Mouse (Mus musculus) limb, embryonic 13.5 days (tissue): ENCODE results near the gene Rnf4. TPM values are rescaled to one million over a fixed set of nuclear protein-coding genes. Genes with fewer than 3 reads are reported as not detected.
A peak's percentile ranks its signal among the peaks of the same experiment; 100 is the strongest.

Experiments
- ATAC-seq: fragments of 200-750 bp; cut with Nextera tagmentation; 2 replicates; pipeline ENCODE4 v1.8.0; 2017; ENCODE audit warnings: low read depth, moderate number of reproducible peaks, moderate TSS enrichment; ENCODE audit not compliant: low FRiP score
- H3K27ac ChIP-seq: fragments of 300-500 bp; sonication (generic); 2 replicates; pipeline ENCODE4 v1.5.1; 2015; ENCODE audit warnings: inconsistent platforms, mild to moderate bottlenecking, moderate library complexity
- H3K27me3 ChIP-seq: fragments of 300-500 bp; sonication (generic); 2 replicates; pipeline ENCODE4 v1.6.1; 2015; ENCODE audit warnings: mild to moderate bottlenecking, inconsistent platforms
- H3K36me3 ChIP-seq: fragments of 300-500 bp; sonication (generic); 2 replicates; pipeline ENCODE4 v1.6.1; 2015; ENCODE audit warnings: inconsistent platforms, mild to moderate bottlenecking, moderate library complexity
- H3K4me1 ChIP-seq: fragments of 300-500 bp; sonication (generic); 2 replicates; pipeline ENCODE4 v1.6.1; 2015; ENCODE audit warnings: inconsistent platforms
- H3K4me2 ChIP-seq: fragments of 300-500 bp; sonication (generic); replicated peaks from 2 replicates; pipeline ENCODE4 v1.6.1; 2015; ENCODE audit warnings: inconsistent platforms, mild to moderate bottlenecking, moderate library complexity
- H3K4me3 ChIP-seq: fragments of 300-500 bp; sonication (generic); 2 replicates; pipeline ENCODE4 v1.5.1; 2015; ENCODE audit warnings: moderate library complexity, mild to moderate bottlenecking, inconsistent platforms
- H3K9ac ChIP-seq: fragments of 300-500 bp; sonication (generic); 2 replicates; pipeline ENCODE4 v1.6.1; 2015; ENCODE audit warnings: mild to moderate bottlenecking, inconsistent platforms
- H3K9me3 ChIP-seq: fragments of 300-500 bp; sonication (generic); 2 replicates; pipeline ENCODE4 v1.6.1; 2016; ENCODE audit warnings: inconsistent platforms
- WGBS: fragments of 180-500 bp; shearing (Covaris S2); methylation state at CpG from one replicate; pipeline ENCODE4 v1.1.7; 2015; 5-methylcytosine and 5-hydroxymethylcytosine counted together
- polyA plus RNA-seq: library from polyadenylated mRNA; unstranded; fragments of >200 nt; fragmentation: Nextera tagmentation; extraction: Ambion mirVana; gene quantifications from 2 replicates; pipeline ENCODE4 v1.2.1, GENCODE M21; 2015

Rnf4 gene
- polyA plus RNA-seq, 1 experiment from 2014 or later: 174 TPM

DNA sequence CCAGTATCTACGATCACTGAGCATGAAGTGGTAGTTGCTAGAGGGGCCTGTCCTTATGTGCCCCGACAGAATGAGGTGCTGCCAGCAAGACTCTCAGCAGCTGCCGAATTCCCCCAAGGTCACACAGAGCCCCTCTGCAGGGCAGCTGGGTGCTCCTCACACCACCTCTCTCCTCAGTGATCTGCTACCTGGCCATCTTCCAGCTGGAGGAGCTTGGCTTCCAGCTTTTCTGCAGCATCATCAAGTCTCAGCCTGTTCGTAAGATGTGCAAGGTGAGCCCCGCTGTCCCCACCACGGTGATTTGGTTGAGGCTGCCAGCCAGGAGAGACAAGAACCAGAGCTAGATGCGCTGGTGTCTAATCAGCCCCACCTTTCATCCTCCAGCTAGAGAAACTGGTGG is 33.7 kb upstream of the Rnf4 start:
- Histone ChIP-seq H3K9ac (no peak overlapping the region), H3K4me1 (no peaks in the 10 kb centered on the region), H3K36me3 (no peaks in the 10 kb centered on the region), H3K27me3 (peaks cover 4% of the 10 kb centered on the region; the same call in 1 of the 2 replicates), H3K9me3 (no peaks in the 10 kb centered on the region), H3K27ac (no peak overlapping the region), H3K4me3 (no peak overlapping the region), H3K4me2 (no peak overlapping the region)
- 79% methylated on average over 7 of the region's 7 CpGs for WGBS
- ATAC-seq: no peak

DNA sequence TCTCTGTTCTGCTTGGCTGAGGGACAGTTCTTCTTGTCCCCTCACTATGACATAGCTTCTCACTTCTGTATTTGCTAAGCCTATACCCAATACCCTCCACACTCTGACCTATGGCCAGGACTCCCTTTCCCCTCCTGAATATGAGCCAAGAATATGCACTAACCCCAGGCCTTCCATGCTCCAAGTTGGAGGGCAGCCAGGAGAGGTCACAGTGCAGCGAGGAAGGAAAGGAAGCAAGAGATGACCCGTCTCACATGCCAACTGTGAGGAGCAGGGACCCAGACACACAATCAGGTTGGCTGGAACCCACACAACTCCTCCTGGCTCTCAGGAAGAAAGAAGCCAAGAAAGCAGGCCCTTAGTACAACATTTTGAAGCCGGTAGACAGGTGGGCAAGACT is 27.1 kb upstream of the Rnf4 start:
- no peaks in the 10 kb centered on the region for H3K4me1 ChIP-seq
- no peak overlapping the region for H3K9ac ChIP-seq
- 87% methylated on average over 3 of the region's 3 CpGs for WGBS

DNA sequence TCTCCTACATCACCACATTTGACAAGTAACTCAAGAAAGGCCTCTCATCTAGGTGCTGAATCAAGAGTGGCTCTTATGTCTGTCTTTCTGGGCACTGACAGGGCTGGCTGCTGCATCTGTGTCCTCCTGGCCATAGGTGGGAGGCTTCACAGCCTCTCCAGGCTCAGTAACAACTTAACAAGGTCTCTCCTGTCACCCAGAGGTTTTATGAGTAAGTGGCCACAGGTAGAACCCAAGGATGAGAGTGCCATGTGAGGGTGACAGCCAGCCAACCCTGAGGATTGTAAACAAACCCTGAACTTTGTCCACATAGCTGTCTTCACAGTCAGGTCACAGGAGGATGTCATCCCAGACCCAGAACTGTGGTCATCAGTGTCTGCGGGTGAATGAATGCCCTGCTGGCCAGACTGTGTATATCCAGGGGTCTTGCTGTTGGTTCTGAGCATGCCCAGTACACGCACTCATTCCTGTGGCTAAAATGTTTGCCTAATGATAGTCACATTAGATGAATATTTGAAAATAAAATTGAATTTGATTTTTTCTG is 16.5 kb upstream of the Rnf4 start:
- Histone ChIP-seq H3K27me3 (no peaks in the 10 kb centered on the region), H3K4me1 (no peaks in the 10 kb centered on the region), H3K4me3 (no peak overlapping the region), H3K27ac (no peak overlapping the region), H3K4me2 (no peak overlapping the region), H3K9me3 (no peaks in the 10 kb centered on the region), H3K9ac (no peak overlapping the region), H3K36me3 (no peaks in the 10 kb centered on the region)
- 69% methylated on average over 2 of the region's 2 CpGs for WGBS
- ATAC-seq: no peak

More for the DNA sequence above, 27.1 kb upstream of the Rnf4 start:
- H3K27me3 ChIP-seq: no peaks in the 10 kb centered on the region
- H3K27ac ChIP-seq: no peak overlapping the region
- ATAC-seq: no peak
- no peaks in the 10 kb centered on the region for H3K36me3 ChIP-seq
- no peak overlapping the region for H3K4me2 ChIP-seq
- H3K4me3 ChIP-seq: no peak overlapping the region
- H3K9me3 ChIP-seq: no peaks in the 10 kb centered on the region

DNA sequence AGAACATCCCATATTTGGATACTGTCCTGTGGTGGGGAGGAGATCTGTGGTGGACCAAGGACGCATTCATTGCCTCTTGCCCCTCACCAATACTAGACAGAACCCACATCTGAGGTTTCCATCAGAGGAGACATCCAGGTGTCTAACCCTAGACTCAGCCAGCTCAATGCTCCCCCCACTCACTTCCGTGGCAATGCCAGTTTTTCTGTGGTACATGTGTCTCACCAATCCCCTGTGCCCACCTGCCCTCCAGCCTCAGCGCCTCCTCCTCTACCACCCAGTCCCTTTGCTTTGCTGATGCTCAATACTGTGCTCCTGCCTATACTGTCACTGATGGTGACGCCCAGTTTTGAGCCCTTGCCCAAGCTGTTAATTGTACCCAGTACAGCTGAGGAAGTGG is 14.9 kb upstream of the Rnf4 start:
- H3K9ac ChIP-seq: no peak overlapping the region
- peaks cover 4% of the 10 kb centered on the region for H3K4me1 ChIP-seq
- no peaks in the 10 kb centered on the region for H3K36me3 ChIP-seq
- H3K27me3 ChIP-seq: no peaks in the 10 kb centered on the region
- 76% methylated on average over 4 of the region's 4 CpGs for WGBS
- no peak overlapping the region for H3K4me2 ChIP-seq
- ATAC-seq: no peak
- no peak overlapping the region for H3K4me3 ChIP-seq
- no peaks in the 10 kb centered on the region for H3K9me3 ChIP-seq
- no peak overlapping the region for H3K27ac ChIP-seq

DNA sequence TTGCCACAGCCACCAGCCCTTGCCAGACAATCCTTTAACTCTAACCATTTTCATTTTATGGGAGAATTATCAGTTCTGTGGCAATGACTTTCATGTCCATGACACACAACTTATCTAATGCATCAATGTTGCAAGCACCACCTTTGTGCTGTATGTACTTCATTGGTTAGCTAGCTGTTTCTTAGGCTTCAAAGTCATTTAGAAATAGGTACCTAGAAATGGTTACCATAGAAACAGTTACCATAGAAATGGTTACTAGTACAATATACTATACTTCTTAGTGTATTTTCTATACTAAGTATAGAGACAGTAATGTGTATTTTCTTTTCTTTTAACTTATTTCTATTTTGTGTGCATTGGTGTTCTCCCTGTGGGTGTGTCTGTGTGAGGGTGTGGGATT is 10.8 kb upstream of the Rnf4 start:
- Histone ChIP-seq H3K4me3 (no peak overlapping the region), H3K36me3 (no peaks in the 10 kb centered on the region), H3K27me3 (0 out of 2 replicates have a peak, but pooled peaks cover 2% of the 10 kb centered on the region), H3K9ac (no peak overlapping the region), H3K4me2 (no peak overlapping the region), H3K4me1 (peaks cover 15% of the 10 kb centered on the region), H3K9me3 (peaks cover 4% of the 10 kb centered on the region; the same call in 1 of the 2 replicates), H3K27ac (no peak overlapping the region)
- ATAC-seq: no peak

DNA sequence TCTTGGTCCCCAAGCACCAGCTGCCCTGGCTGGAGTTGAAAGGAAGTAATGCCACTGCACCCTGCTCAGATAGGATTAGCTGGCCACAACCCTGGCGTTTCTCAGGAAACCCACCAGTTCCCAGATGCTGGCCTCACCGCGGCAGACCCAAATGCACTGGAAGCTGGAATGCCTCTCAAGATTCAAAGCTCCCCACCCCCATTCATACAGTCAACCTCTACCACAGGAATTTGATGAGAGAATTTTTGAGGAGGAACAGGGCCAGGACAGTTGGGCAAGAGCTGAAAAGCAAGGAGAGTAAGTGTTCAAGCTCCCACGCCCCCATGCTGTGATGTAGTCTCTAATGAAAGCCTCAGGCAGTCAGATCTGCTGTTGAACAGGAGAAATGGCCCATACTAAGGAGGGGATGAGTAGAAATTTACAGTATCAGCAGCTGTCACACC is 9.8 kb upstream of the Rnf4 start:
- no peak overlapping the region for H3K27ac ChIP-seq
- peak; percentile 26; the same call in 1 of the 2 replicates for ATAC-seq
- 0 out of 2 replicates have a peak, but pooled peaks cover 2% of the 10 kb centered on the region for H3K27me3 ChIP-seq
- H3K4me2 ChIP-seq: peak overlapping the region; percentile 67
- no peak overlapping the region for H3K9ac ChIP-seq
- peaks cover 15% of the 10 kb centered on the region for H3K4me1 ChIP-seq
- 26% methylated on average over 4 of the region's 4 CpGs for WGBS
- H3K36me3 ChIP-seq: no peaks in the 10 kb centered on the region
- H3K4me3 ChIP-seq: peak overlapping the region; percentile 38; the same call in 1 of the 2 replicates
- H3K9me3 ChIP-seq: peaks cover 5% of the 10 kb centered on the region; the same call in 1 of the 2 replicates

DNA sequence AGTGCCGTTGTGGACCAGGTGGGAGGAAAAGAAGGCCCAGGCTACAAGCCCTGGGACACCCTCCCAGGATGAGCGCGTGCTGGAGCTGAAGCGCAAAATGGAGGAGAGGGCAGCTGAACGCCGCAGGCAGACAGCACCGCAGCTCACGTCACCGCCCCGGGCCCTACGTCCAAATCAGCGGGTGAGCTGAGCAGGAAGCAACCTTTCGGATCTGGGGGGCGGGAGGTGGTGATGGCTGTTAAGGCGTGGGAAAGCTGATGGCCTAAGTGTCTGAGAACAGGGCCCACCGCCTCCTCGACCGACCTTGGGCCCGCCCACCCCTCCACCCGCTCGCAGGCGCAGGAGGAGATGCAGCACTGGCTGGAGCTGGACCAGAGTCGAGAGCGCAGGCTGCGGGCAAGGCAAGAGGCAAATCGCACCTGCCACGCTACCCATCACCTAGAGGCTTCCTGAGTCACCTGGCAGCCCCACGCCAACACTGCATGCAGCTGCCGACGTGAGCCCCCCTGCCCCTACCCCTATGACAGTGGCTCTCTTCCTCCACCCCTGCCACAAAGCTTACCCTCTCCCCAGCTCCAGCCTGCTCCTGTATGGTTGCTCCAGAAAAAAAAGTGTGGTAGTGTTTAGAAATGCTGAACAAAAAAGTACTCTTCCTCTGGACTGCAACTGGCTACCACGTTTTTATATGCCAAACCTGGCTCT is 9.1 kb upstream of the Rnf4 start:
- peak overlapping the region; percentile 67 for H3K4me2 ChIP-seq
- no peaks in the 10 kb centered on the region for H3K36me3 ChIP-seq
- H3K9me3 ChIP-seq: peaks cover 5% of the 10 kb centered on the region; the same call in 1 of the 2 replicates
- peak overlapping the region; percentile 38 for H3K4me3 ChIP-seq
- peak overlapping the region; percentile 66 for H3K9ac ChIP-seq
- ATAC-seq: peak; percentile 64; the same call in 1 of the 2 replicates
- peaks cover 15% of the 10 kb centered on the region for H3K4me1 ChIP-seq
- WGBS: 6% methylated on average over 28 of the region's 31 CpGs
- H3K27me3 ChIP-seq: 0 out of 2 replicates have a peak, but pooled peaks cover 2% of the 10 kb centered on the region
- H3K27ac ChIP-seq: no peak overlapping the region

DNA sequence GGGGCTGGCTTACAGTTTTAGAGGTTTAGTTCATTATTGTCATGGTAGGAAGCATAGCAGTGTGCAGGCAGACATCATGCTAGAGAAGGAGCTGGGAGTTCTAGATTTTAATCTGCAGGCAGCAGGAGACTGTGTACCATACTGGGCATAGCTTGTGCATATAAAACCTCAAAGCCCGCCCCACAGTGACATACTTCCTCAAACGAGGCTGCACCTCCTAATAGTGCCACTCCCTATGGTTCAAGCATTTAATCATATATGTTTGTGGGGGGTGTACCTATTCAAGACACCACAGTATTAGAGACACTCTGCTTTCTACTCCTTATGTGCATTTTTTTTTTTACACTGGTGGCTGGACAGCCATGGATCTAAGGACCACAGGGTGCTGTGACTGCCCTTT is 6.0 kb upstream of the Rnf4 start:
- Histone ChIP-seq H3K4me1 (peaks cover 16% of the 10 kb centered on the region), H3K4me3 (no peak overlapping the region), H3K36me3 (no peaks in the 10 kb centered on the region), H3K4me2 (no peak overlapping the region), H3K9ac (no peak overlapping the region), H3K27me3 (0 out of 2 replicates have a peak, but pooled peaks cover 2% of the 10 kb centered on the region), H3K9me3 (peaks cover 5% of the 10 kb centered on the region; the same call in 1 of the 2 replicates), H3K27ac (no peak overlapping the region)
- no peak for ATAC-seq
- WGBS: 79% methylated on average over 2 of the region's 2 CpGs

DNA sequence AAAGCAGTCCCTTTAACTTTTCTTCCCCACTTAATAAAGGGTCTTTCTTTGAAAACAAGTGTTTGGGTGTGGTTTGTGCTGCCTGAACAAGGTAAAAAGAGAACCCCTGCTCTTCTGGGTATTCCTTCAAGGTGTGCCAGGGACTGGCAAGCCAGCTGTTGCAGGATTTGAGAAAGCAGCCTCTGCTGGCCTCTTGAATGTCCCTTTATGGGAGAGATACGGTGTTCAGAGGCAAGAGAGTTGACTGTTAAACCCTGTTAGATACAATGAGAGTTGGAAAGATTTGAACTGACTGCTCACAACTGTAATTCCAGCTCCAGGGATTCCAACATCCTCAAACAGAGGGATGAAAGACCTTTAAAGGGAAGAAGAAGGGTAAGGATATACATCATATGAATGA is 2.0 kb upstream of the Rnf4 start:
- no peak overlapping the region for H3K4me2 ChIP-seq
- H3K4me1 ChIP-seq: peaks cover 17% of the 10 kb centered on the region
- H3K27me3 ChIP-seq: no peaks in the 10 kb centered on the region
- 89% methylated on average over 1 of the region's 1 CpGs for WGBS
- H3K9ac ChIP-seq: no peak overlapping the region
- no peak overlapping the region for H3K4me3 ChIP-seq
- no peak overlapping the region for H3K27ac ChIP-seq
- no peak for ATAC-seq
- peaks cover 5% of the 10 kb centered on the region; the same call in 1 of the 2 replicates for H3K9me3 ChIP-seq
- H3K36me3 ChIP-seq: 0 out of 2 replicates have a peak, but pooled peaks cover 4% of the 10 kb centered on the region

DNA sequence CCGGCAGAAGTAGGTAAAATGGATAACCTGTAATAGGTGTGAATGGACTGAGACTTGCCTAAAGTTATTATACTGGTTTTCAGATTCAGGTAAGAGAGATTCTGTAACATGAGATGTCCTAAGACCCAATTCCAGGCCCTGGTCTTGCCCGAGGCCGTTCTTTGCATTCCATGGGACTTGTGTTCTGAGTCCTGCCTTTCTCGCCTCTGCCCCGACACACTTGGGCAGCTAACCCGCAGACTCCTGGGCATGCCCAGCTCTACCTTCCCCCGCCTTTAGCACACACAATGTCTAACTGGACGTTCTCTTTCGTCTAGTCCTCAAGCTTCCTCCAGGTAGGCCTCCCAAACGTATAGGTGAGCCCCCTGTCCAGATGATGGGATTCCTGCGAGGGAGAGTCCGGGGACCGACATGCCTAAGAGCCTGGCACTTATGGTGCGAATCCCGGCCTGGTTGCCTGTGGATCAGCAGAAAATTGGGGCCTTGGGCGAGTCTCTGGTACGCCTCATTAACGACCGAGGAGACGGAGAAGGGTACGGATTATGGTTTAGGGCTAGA is 471 bp upstream of the Rnf4 start:
- ATAC-seq: peak; percentile 68
- WGBS: 2% methylated on average over 21 of the region's 21 CpGs

DNA sequence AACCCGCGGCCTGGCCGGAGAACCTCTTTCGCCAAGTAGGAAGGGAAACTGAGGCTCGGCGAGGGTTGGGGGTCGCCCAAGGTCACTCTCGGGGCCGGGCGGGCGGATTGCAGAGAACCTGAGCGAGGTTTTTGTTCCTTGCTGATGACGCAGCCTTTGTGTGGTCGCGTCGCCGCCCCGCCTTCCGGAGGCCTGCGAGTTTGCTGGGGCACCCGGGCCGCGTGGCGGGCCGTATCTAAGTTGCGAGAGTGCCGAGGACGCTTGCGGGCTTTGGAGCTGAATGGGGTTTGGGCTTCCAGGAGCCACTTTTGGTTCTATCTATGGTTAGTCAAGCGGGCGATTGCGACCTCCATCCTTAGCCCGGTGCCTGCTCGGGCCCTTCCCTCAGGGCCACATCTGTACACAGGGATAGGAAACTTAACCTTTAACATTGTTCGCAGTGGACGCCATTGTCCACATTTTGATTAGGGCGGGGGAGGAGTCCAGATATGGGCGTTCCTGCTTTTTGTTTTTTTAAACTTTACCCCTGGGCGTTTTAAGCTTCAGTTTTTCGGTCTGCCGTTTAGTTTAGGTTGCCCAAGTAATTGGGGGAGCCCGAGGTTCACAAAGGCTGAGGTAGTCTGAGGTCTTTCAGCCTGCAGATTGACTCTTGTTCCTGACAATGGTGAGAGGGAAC is 824 bp downstream of the Rnf4 start:
- H3K4me1 ChIP-seq: peaks cover 17% of the 10 kb centered on the region
- no peaks in the 10 kb centered on the region for H3K27me3 ChIP-seq
- under 1% methylated on average over 42 of the region's 42 CpGs for WGBS
- ATAC-seq: no peak; the same call in 1 of the 2 replicates
- H3K4me3 ChIP-seq: peak overlapping the region; percentile 97
- peak overlapping the region; percentile 96 for H3K27ac ChIP-seq
- H3K9ac ChIP-seq: peak overlapping the region; percentile 99
- H3K9me3 ChIP-seq: no peaks in the 10 kb centered on the region
- H3K36me3 ChIP-seq: 0 out of 2 replicates have a peak, but pooled peaks cover 4% of the 10 kb centered on the region
- H3K4me2 ChIP-seq: peak overlapping the region; percentile 84

More for the DNA sequence above, 471 bp upstream of the Rnf4 start:
- Histone ChIP-seq H3K4me3 (peak overlapping the region; percentile 97), H3K4me2 (peak overlapping the region; percentile 79), H3K27me3 (no peaks in the 10 kb centered on the region), H3K9me3 (no peaks in the 10 kb centered on the region), H3K4me1 (peaks cover 17% of the 10 kb centered on the region), H3K36me3 (0 out of 2 replicates have a peak, but pooled peaks cover 4% of the 10 kb centered on the region), H3K9ac (peak overlapping the region; percentile 99), H3K27ac (peak overlapping the region; percentile 86)

DNA sequence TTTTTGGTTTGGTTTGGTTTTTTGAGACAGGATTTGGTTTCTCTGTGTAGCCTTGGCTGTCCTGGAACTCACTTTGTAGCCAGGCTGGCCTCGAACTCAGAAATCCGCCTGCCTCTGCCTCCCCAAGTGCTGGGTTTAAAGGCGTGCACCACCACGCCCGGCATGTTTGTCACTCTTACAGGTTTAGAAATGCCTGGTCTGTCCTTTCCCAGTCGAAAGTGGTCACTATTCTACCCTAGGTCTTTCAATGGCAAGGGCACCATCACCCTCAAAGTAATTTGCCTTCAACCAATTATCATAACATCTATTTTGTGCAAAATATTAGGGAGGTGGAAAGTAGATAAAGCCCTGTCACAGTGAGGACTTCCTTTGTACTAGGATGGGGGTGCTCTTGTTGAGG is 4.2 kb downstream of the Rnf4 start:
- H3K27ac ChIP-seq: no peak overlapping the region
- H3K4me1 ChIP-seq: peaks cover 15% of the 10 kb centered on the region
- peaks cover 26% of the 10 kb centered on the region for H3K36me3 ChIP-seq
- no peak overlapping the region for H3K9ac ChIP-seq
- no peak for ATAC-seq
- H3K4me2 ChIP-seq: no peak overlapping the region
- WGBS: 94% methylated on average over 6 of the region's 6 CpGs
- no peak overlapping the region for H3K4me3 ChIP-seq
- no peaks in the 10 kb centered on the region for H3K27me3 ChIP-seq
- no peaks in the 10 kb centered on the region for H3K9me3 ChIP-seq
